Mouse (Mus musculus) MEL (cell line): ENCODE measurements around the gene Zfp185. TPM values are rescaled to one million over a fixed set of nuclear protein-coding genes. Genes with fewer than 3 reads are reported as not detected.
A peak's percentile ranks its signal among the peaks of the same experiment; 100 is the strongest.

Experiments used
- DNase-seq: peaks from one replicate; pipeline ENCODE4 v3.0.0; 2011; ENCODE audit warnings: low read depth, low spot score
- H3K27ac ChIP-seq: 2 replicates; pipeline ENCODE4 v1.5.1; 2012; ENCODE audit warnings: low read depth, mild to moderate bottlenecking, control low read depth, low read length, moderate library complexity; ENCODE audit not compliant: control insufficient read depth
- H3K27me3 ChIP-seq, 2 experiments: fragments of 150-350 bp in 1 of 2; sonication (generic) in 1 of 2; 2 replicates each; pipeline ENCODE4 v1.6.1; 2012; ENCODE audit warnings: low read length in 2 of 2, mild to moderate bottlenecking in 2 of 2, improper control_type of control experiment in 1 of 2, moderate library complexity in 1 of 2; ENCODE audit not compliant: insufficient read depth in 2 of 2, control insufficient read depth in 1 of 2
- H3K36me3 ChIP-seq, 2 experiments: 2 replicates each; pipeline ENCODE4 v1.6.1; 2012 to 2014; ENCODE audit warnings: low read length in 2 of 2, improper control_type of control experiment in 1 of 2, inconsistent platforms in 1 of 2, mild to moderate bottlenecking in 1 of 2; ENCODE audit not compliant: insufficient read depth in 2 of 2, control insufficient read depth in 1 of 2
- H3K4me1 ChIP-seq, 2 experiments: fragments of 150-350 bp in 1 of 2; sonication (generic) in 1 of 2; 2 replicates each; pipeline ENCODE4 v1.6.1; 2012; ENCODE audit warnings: low read length in 2 of 2, improper control_type of control experiment in 1 of 2, mild to moderate bottlenecking in 1 of 2; ENCODE audit not compliant: insufficient read depth in 2 of 2, control insufficient read depth in 1 of 2
- H3K4me3 ChIP-seq, 2 experiments: fragments of 150-350 bp in 1 of 2; sonication (generic) in 1 of 2; 2 replicates each; pipeline ENCODE4 v1.5.1; 2012; ENCODE audit warnings: low read depth in 2 of 2, low read length in 2 of 2, mild to moderate bottlenecking in 2 of 2, moderate library complexity in 2 of 2, control low read depth in 1 of 2, improper control_type of control experiment in 1 of 2; ENCODE audit not compliant: control insufficient read depth in 1 of 2, insufficient read depth in 1 of 2
- H3K79me2 ChIP-seq: 2 replicates; pipeline ENCODE4 v1.6.1; 2012; ENCODE audit warnings: mild to moderate bottlenecking, low read length, moderate library complexity; ENCODE audit not compliant: control insufficient read depth, poor library complexity, insufficient read depth
- H3K9ac ChIP-seq: 2 replicates; pipeline ENCODE4 v1.6.1; 2012; ENCODE audit warnings: low read depth, mild to moderate bottlenecking, control low read depth, low read length, moderate library complexity; ENCODE audit not compliant: control insufficient read depth, poor library complexity, severe bottlenecking
- H3K9me3 ChIP-seq: fragments of 150-350 bp; sonication (generic); replicated peaks from 2 replicates; pipeline ENCODE4 v1.6.1; 2012; ENCODE audit warnings: mild to moderate bottlenecking, low read length, improper control_type of control experiment, moderate library complexity; ENCODE audit not compliant: insufficient read depth
- BHLHE40 ChIP-seq: IDR thresholded peaks from 2 replicates; pipeline ENCODE4 v1.6.1; 2012; ENCODE audit warnings: low read depth, mild to moderate bottlenecking, inconsistent platforms, low read length, improper control_type of control experiment, borderline replicate concordance
- CHD1 ChIP-seq: IDR thresholded peaks from 2 replicates; pipeline ENCODE4 v1.6.1; 2012; ENCODE audit warnings: low read depth, mild to moderate bottlenecking, inconsistent platforms, low read length, improper control_type of control experiment
- CHD2 ChIP-seq: IDR thresholded peaks from 2 replicates; pipeline ENCODE4 v1.6.1; 2011; ENCODE audit warnings: low read length, improper control_type of control experiment
- CTCF ChIP-seq, 3 experiments: IDR thresholded peaks in 2 of 3; conservative IDR thresholded peaks in 1 of 3; 2 replicates each; pipeline ENCODE4 v1.5.1; 2011 to 2012; ENCODE audit warnings: low read length in 3 of 3, low read depth in 2 of 3, mild to moderate bottlenecking in 2 of 3, improper control_type of control experiment in 1 of 3, inconsistent platforms in 1 of 3, mixed read lengths in 1 of 3, moderate library complexity in 1 of 3; ENCODE audit not compliant: control insufficient read depth in 1 of 3, insufficient read depth in 1 of 3, poor library complexity in 1 of 3, severe bottlenecking in 1 of 3
- ELF1 ChIP-seq: IDR thresholded peaks from 2 replicates; pipeline ENCODE4 v1.6.1; 2014; ENCODE audit warnings: low read depth, mild to moderate bottlenecking, inconsistent platforms, low read length, improper control_type of control experiment, moderate library complexity
- EP300 ChIP-seq, 2 experiments: IDR thresholded peaks; 2 replicates each; pipeline ENCODE4 v1.6.1; 2011; ENCODE audit warnings: improper control_type of control experiment in 2 of 2, low read length in 2 of 2, low read depth in 1 of 2, mild to moderate bottlenecking in 1 of 2
- ETS1 ChIP-seq: IDR thresholded peaks from 2 replicates; pipeline ENCODE4 v1.6.1; 2012; ENCODE audit warnings: low read depth, mild to moderate bottlenecking, inconsistent platforms, low read length, improper control_type of control experiment, moderate library complexity
- GABPA ChIP-seq: IDR thresholded peaks from 2 replicates; pipeline ENCODE4 v1.6.1; 2012; ENCODE audit warnings: low read depth, mild to moderate bottlenecking, inconsistent platforms, low read length, improper control_type of control experiment, moderate library complexity
- GATA1 ChIP-seq: IDR thresholded peaks from 2 replicates; pipeline ENCODE4 v1.6.1; 2011; ENCODE audit warnings: low read depth, low read length, improper control_type of control experiment
- HCFC1 ChIP-seq: IDR thresholded peaks from 2 replicates; pipeline ENCODE4 v1.6.1; 2012; ENCODE audit warnings: low read depth, mild to moderate bottlenecking, inconsistent platforms, low read length, improper control_type of control experiment, moderate library complexity
- MAFK ChIP-seq: IDR thresholded peaks from 2 replicates; pipeline ENCODE4 v1.6.1; 2011; ENCODE audit warnings: low read depth, mild to moderate bottlenecking, low read length, improper control_type of control experiment, borderline replicate concordance
- MAX ChIP-seq: IDR thresholded peaks from 2 replicates; pipeline ENCODE4 v1.6.1; 2011; ENCODE audit warnings: low read length, improper control_type of control experiment
- MAZ ChIP-seq: IDR thresholded peaks from 2 replicates; pipeline ENCODE4 v1.6.1; 2012; ENCODE audit warnings: low read depth, mild to moderate bottlenecking, inconsistent platforms, low read length, improper control_type of control experiment
- MEF2A ChIP-seq: IDR thresholded peaks from 2 replicates; pipeline ENCODE4 v1.6.1; 2014; ENCODE audit warnings: low read depth, mild to moderate bottlenecking, inconsistent platforms, low read length, improper control_type of control experiment; ENCODE audit not compliant: poor library complexity, insufficient replicate concordance, severe bottlenecking; ENCODE audit errors: extremely low read depth
- MXI1 ChIP-seq: IDR thresholded peaks from 2 replicates; pipeline ENCODE4 v1.6.1; 2011; ENCODE audit warnings: mild to moderate bottlenecking, low read depth, low read length, improper control_type of control experiment
- MYB ChIP-seq: IDR thresholded peaks from 2 replicates; pipeline ENCODE4 v1.6.1; 2011; ENCODE audit warnings: mild to moderate bottlenecking, low read depth, low read length, improper control_type of control experiment
- MYC ChIP-seq: IDR thresholded peaks from 2 replicates; pipeline ENCODE4 v1.6.1; 2011; ENCODE audit warnings: low read depth, mild to moderate bottlenecking, low read length, improper control_type of control experiment, moderate library complexity
- NELFE ChIP-seq: IDR thresholded peaks from 2 replicates; pipeline ENCODE4 v1.6.1; 2011; ENCODE audit warnings: low read depth, low read length, improper control_type of control experiment
- NRF1 ChIP-seq: IDR thresholded peaks from 2 replicates; pipeline ENCODE4 v1.6.1; 2014; ENCODE audit warnings: low read depth, mild to moderate bottlenecking, inconsistent platforms, low read length, improper control_type of control experiment, moderate library complexity; ENCODE audit not compliant: poor library complexity, insufficient read depth, severe bottlenecking
- POLR2A ChIP-seq, 2 experiments: IDR thresholded peaks; 2 replicates each; pipeline ENCODE4 v1.6.1; 2011 to 2012; ENCODE audit warnings: low read length in 2 of 2, mild to moderate bottlenecking in 2 of 2, control low read depth in 1 of 2, improper control_type of control experiment in 1 of 2, low read depth in 1 of 2, moderate library complexity in 1 of 2; ENCODE audit not compliant: control insufficient read depth in 1 of 2, insufficient read depth in 1 of 2, poor library complexity in 1 of 2
- POLR2AphosphoS2 ChIP-seq: IDR thresholded peaks from 2 replicates; pipeline ENCODE4 v1.6.1; 2011; ENCODE audit warnings: low read length, improper control_type of control experiment
- RAD21 ChIP-seq: IDR thresholded peaks from 2 replicates; pipeline ENCODE4 v1.6.1; 2011; ENCODE audit warnings: mild to moderate bottlenecking, low read depth, low read length, improper control_type of control experiment
- RCOR1 ChIP-seq: IDR thresholded peaks from 2 replicates; pipeline ENCODE4 v1.6.1; 2012; ENCODE audit warnings: low read depth, mild to moderate bottlenecking, inconsistent platforms, low read length, improper control_type of control experiment
- SIN3A ChIP-seq: IDR thresholded peaks from 2 replicates; pipeline ENCODE4 v1.6.1; 2012; ENCODE audit warnings: low read length, improper control_type of control experiment, inconsistent platforms
- SMC3 ChIP-seq: IDR thresholded peaks from 2 replicates; pipeline ENCODE4 v1.6.1; 2011; ENCODE audit warnings: low read depth, low read length, improper control_type of control experiment
- TAL1 ChIP-seq: IDR thresholded peaks from 2 replicates; pipeline ENCODE4 v1.6.1; 2012; ENCODE audit warnings: mild to moderate bottlenecking, inconsistent platforms, low read length, moderate library complexity, mixed read lengths
- TCF12 ChIP-seq: IDR thresholded peaks from 2 replicates; pipeline ENCODE4 v1.6.1; 2014; ENCODE audit warnings: low read depth, mild to moderate bottlenecking, inconsistent platforms, low read length, improper control_type of control experiment, moderate library complexity
- UBTF ChIP-seq: IDR thresholded peaks from 2 replicates; pipeline ENCODE4 v1.6.1; 2012; ENCODE audit warnings: low read depth, mild to moderate bottlenecking, inconsistent platforms, low read length, improper control_type of control experiment, moderate library complexity, borderline replicate concordance; ENCODE audit not compliant: insufficient read depth
- ZC3H11A ChIP-seq: IDR thresholded peaks from 2 replicates; pipeline ENCODE4 v1.6.1; 2012; ENCODE audit warnings: low read depth, mild to moderate bottlenecking, inconsistent platforms, low read length, improper control_type of control experiment
- ZKSCAN1 ChIP-seq: IDR thresholded peaks from 2 replicates; pipeline ENCODE4 v1.6.1; 2012; ENCODE audit warnings: low read depth, mild to moderate bottlenecking, inconsistent platforms, low read length, improper control_type of control experiment, moderate library complexity
- ZMIZ1 ChIP-seq: IDR thresholded peaks from 2 replicates; pipeline ENCODE4 v1.6.1; 2012; ENCODE audit warnings: low read depth, mild to moderate bottlenecking, inconsistent platforms, low read length, improper control_type of control experiment, moderate library complexity
- ZNF384 ChIP-seq: IDR thresholded peaks from 2 replicates; pipeline ENCODE4 v1.6.1; 2012; ENCODE audit warnings: low read depth, mild to moderate bottlenecking, inconsistent platforms, low read length, improper control_type of control experiment
- polyA plus RNA-seq, 2 experiments: library from polyadenylated mRNA; stranded (reverse) in 1 of 2; unstranded in 1 of 2; fragments of >175 nt in 1 of 2; fragments of >200 nt in 1 of 2; gene quantifications; 2 replicates each; pipeline versions ENCODE4 v1.2.1 to v1.2.4; 2012; ENCODE audit warnings: low replicate concordance in 2 of 2, low read depth in 1 of 2; ENCODE audit not compliant: insufficient read length in 2 of 2, insufficient read depth in 1 of 2, missing spikeins in 1 of 2
- total RNA-seq: library from RNA; depleted of rRNA; stranded (reverse); fragments of 300-350 nt; gene quantifications from 2 replicates; pipeline ENCODE4 v1.2.3, GENCODE M21; 2012

Gene Zfp185
- total and polyA plus RNA-seq, 3 experiments = 0.14 TPM; not detected in 2

GRCm38 (mm10) chrX:73007597-73008479, 20.7 kb downstream of the Zfp185 start:
- peaks cover 0 to 7% of the 10 kb centered on the region in 2 experiments; a peak in 2 of 4 replicates for H3K36me3 ChIP-seq

GRCm38 (mm10) chrX:73012846-73013245, 25.7 kb downstream of the Zfp185 start:
- Histone ChIP-seq H3K4me1 (no peaks in the 10 kb centered on the region), H3K27me3 (no peaks in the 10 kb centered on the region), H3K27ac (no peak overlapping the region), H3K9me3 (no peaks in the 10 kb centered on the region), H3K4me3 (no peak overlapping the region), H3K9ac (no peak overlapping the region), H3K79me2 (no peaks in the 10 kb centered on the region), H3K36me3 (no peaks in the 10 kb centered on the region)
- DNase-seq = no peak
- TF ChIP-seq CHD1 = no peak
- TF ChIP-seq BHLHE40 = no peak
- no peak for TF ChIP-seq SMC3
- no peak for TF ChIP-seq HCFC1
- TF ChIP-seq ZC3H11A = no peak
- TF ChIP-seq UBTF = no peak
- TF ChIP-seq MAZ = no peak
- no peak for TF ChIP-seq SIN3A
- TF ChIP-seq ZMIZ1 = no peak
- no peak for TF ChIP-seq RAD21
- TF ChIP-seq GATA1 = no peak
- TF ChIP-seq MYB = no peak
- TF ChIP-seq MYC = no peak
- no peak for TF ChIP-seq RCOR1
- TF ChIP-seq TAL1 = no peak
- no peak for TF ChIP-seq GABPA
- no peak for TF ChIP-seq CHD2
- TF ChIP-seq EP300 (IDR thresholded peaks at IDR 0.05; ENCODE audit: low read depth in 1 of 2, low read length in 2 of 2) = no peak

More at GRCm38 (mm10) chrX:73007597-73008479, 20.7 kb downstream of the Zfp185 start:
- H3K27ac ChIP-seq = peak overlapping the region; percentile 81
- peak; percentile 90 for DNase-seq
- no peaks in the 10 kb centered on the region; a peak in 1 of 4 replicates for H3K4me1 ChIP-seq
- no peaks in the 10 kb centered on the region for H3K79me2 ChIP-seq
- peak overlapping the region; percentile 65 to 84 for H3K4me3 ChIP-seq
- no peaks in the 10 kb centered on the region for H3K9me3 ChIP-seq
- TF ChIP-seq TCF12 (no peak), GABPA (no peak), MAX (peak; percentile 24; the same call in 1 of the 2 replicates), ELF1 (no peak), NRF1 (peak; percentile 71), EP300 (IDR thresholded peaks at IDR 0.05; ENCODE audit: low read depth in 1 of 2, low read length in 2 of 2) (0 out of 4 replicates have a peak, but pooled peaks of 1 of the 2 experiments have one; percentile 14), POLR2A (IDR thresholded peaks at IDR 0.05; ENCODE audit: control insufficient read depth in 1 of 2, insufficient read depth in 1 of 2, low read depth in 1 of 2, low read length in 2 of 2, poor library complexity in 1 of 2) (peak in 1 of 2 experiments; percentile 48; a peak in 1 of 4 replicates), TAL1 (no peak), CTCF (IDR thresholded peaks at IDR 0.05 in 2 of 3, conservative IDR thresholded peaks at IDR 0.05 in 1 of 3; ENCODE audit: control insufficient read depth in 1 of 3, insufficient read depth in 1 of 3, low read depth in 2 of 3, low read length in 3 of 3, poor library complexity in 1 of 3, severe bottlenecking in 1 of 3) (peak; percentile 63 to 95 (median 89)), GATA1 (no peak), ZMIZ1 (peak; percentile 41; the same call in 1 of the 2 replicates), MYC (peak; percentile 19; the same call in 1 of the 2 replicates), HCFC1 (peak; percentile 58), RCOR1 (no peak), ZKSCAN1 (no peak), SIN3A (peak; percentile 54; the same call in 1 of the 2 replicates), SMC3 (peak; percentile 76), CHD2 (peak; percentile 66), MEF2A (no peak), ETS1 (0 out of 2 replicates have a peak, but pooled peaks have one; percentile 30), RAD21 (peak; percentile 98), POLR2AphosphoS2 (no peak), MXI1 (peak; percentile 43; the same call in 1 of the 2 replicates), ZC3H11A (peak; percentile 97), NELFE (peak; percentile 56), ZNF384 (0 out of 2 replicates have a peak, but pooled peaks have one; percentile 23), MAFK (no peak)
- peak overlapping the region; percentile 65 for H3K9ac ChIP-seq
- H3K27me3 ChIP-seq = no peaks in the 10 kb centered on the region
